Mouse (Mus musculus) layer of hippocampus, adult 2 months (tissue): Measurements from ENCODE around the gene Mrps24. TPM values are rescaled to one million over a fixed set of nuclear protein-coding genes. Genes with fewer than 3 reads are reported as not detected.

Experiments
- DNase-seq, 2 experiments: peaks; one replicate each; pipeline ENCODE4 v3.0.0; 2022; ENCODE audit warnings: low spot score in 2 of 2
- H3K27ac ChIP-seq: fragments of 200-600 bp; 2 replicates; pipeline ENCODE4 v1.8.1; 2022
- H3K4me3 ChIP-seq: fragments of 200-600 bp; 2 replicates; pipeline ENCODE4 v1.8.1; 2022; ENCODE audit warnings: mild to moderate bottlenecking
- CTCF ChIP-seq: fragments of 200-600 bp; conservative IDR thresholded peaks from 2 replicates; pipeline ENCODE4 v1.8.1; 2022; ENCODE audit warnings: antibody characterized with exemption, mild to moderate bottlenecking, moderate library complexity
- long read RNA-seq, 2 experiments: library from polyadenylated mRNA; stranded (forward); transcript quantifications; one replicate each; pipeline ENCODE4 v2.0.0; 2021; ENCODE audit warnings: borderline mapping rate in 2 of 2
- total RNA-seq, 2 experiments: library from RNA; stranded (reverse); gene quantifications; 2 replicates each; pipeline ENCODE4 v1.2.3; 2021

The Mrps24 gene
- total RNA-seq: 10 to 100 TPM; 57.3 to 61.4 TPM
- long read RNA-seq, experiment 1, transcript Mrps24-201 (3 exons, 700 nt): minor isoform, 12 of 63 reads
- long read RNA-seq, experiment 1, transcript Mrps24-205 (4 exons, 995 nt): major isoform, 35 of 63 reads
- long read RNA-seq, experiment 1, transcript Mrps24-203 (3 exons, 503 nt): minor isoform, 5 of 63 reads
- long read RNA-seq, experiment 1, partial matches to known transcripts: 1 of 63 reads
- long read RNA-seq, experiment 1, other reads (novel, unspliced or antisense): 8 of 63 reads
- long read RNA-seq, experiment 2, transcript Mrps24-205 (4 exons, 995 nt): major isoform, 37 of 67 reads
- long read RNA-seq, experiment 2, transcript Mrps24-201 (3 exons, 700 nt): minor isoform, 5 of 67 reads
- long read RNA-seq, experiment 2, transcript Mrps24-203 (3 exons, 503 nt): minor isoform, 6 of 67 reads
- long read RNA-seq, experiment 2, partial matches to known transcripts: 4 of 67 reads
- long read RNA-seq, experiment 2, other reads (novel, unspliced or antisense): 12 of 67 reads

DNA sequence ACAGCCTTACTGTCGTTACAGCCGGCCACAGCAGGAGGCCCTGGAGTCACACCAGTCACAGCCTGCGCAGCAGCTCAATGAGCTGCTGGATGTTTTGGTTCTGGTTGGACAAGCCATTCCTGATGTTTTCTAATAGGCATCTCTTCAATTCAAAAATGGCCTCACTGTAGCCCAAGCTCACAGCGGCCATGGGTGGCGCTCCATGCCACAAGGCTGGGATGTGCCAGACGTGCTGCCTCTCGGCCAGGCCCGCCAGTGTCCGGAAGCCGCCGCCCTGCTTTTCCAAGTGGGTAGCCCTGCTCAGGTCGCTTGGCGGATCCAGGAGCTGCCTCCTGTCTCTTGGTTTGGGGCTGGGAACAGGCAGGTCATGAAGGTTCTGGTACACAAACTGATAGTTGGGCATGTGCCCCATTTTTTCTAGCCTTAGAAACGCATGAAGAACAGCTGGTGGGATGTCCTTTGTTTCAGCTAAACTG is at the start of gene Mrps24:
Gene Mrps24 (minus strand): TSS at position 51 of the 476 bp plus-strand sequence.
- no peak for DNase-seq
- Histone ChIP-seq H3K4me3 (no peak within 1 kb of the TSS), H3K27ac (no peak within 1 kb of the TSS)
- no peak for TF ChIP-seq CTCF

DNA sequence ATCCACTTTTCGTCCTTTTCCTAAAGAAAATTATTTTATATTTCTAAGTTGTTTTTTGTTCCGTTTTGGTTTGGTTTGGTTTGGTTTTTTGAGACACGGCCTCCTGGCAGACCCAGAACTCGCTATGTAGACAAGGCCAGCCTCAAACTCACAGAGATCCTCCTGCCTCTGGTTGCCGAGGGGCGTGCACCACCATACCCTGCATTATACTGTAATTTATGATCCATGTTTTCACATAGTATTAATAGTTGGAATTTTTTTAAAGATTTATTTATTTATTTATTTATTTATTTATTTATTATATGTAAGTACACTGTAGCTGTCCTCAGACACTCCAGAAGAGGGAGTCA is 47.1 kb upstream of the Mrps24 start:
- DNase-seq: no peak
- Histone ChIP-seq H3K27ac (peak overlapping the region; percentile 98), H3K4me3 (peak overlapping the region; percentile 92)
- TF ChIP-seq CTCF: no peak

DNA sequence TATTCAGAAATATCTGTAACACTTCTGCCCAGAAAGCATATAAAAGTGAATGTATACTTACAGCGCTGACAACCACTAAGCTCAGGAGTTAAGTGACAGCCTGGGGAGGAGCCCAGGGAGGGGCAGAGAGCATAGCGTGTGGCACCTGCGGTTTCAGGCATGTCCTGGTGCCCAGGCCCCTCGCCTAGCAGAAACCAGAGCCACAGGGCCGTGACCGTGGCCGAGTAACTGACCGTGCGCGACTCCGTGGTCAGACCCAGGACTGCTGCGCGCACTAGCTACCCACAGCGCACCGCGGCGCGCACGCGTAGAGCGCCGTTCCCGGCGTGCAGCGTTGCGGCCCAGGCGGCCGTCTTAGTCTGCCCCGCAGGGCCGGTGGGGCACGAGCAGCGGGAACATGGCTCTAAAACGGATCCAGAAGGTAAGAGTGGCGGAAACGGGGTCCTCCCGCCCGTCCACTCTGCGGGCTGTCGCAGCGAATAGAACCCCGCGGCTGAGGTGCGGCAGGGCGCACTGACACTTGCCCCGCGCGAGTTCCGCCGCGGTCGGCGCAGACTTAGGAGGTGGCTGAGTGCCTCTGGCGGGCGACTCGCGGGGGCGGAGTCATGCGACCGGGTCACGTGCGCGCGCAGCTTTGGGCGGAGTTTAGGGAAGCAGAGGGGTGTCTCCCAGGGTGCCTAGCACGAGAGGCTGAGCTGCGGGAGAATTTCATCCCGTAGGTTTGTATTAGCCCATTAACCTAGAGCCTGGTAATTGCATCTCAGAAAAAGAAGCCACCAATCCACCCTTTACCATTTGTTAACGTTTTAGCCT is 46.5 kb upstream of the Mrps24 start, which contains the start of gene Urgcp:
Gene Urgcp (minus strand): TSS at position 557 of the 813 bp plus-strand sequence.
- peak within 1 kb of the TSS; percentile 98 for H3K27ac ChIP-seq
- peak; percentile 37 for TF ChIP-seq CTCF
- peak within 1 kb of the TSS; percentile 92 for H3K4me3 ChIP-seq
- peak; percentile 92 to 93 for DNase-seq

DNA sequence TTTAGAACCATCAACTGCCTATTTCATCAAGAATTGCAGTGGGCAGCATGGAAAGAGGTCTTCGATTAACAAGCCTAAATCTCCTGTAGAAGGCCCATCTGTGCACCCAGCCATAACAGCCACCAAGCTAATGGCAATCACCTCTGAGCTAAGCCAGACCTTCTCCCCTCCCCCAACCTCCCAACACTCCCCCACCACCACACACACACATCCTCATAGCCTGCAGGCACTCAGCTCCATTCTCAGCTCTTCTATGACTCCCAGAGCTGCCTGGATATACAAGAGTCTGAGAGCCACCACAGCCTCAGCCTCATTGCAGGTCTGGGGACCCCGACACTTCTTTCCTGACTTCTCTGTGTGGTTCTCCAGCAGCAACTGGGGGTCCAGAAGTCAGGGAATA is 38.3 kb upstream of the Mrps24 start:
- no peak for TF ChIP-seq CTCF
- Histone ChIP-seq H3K27ac (no peak overlapping the region), H3K4me3 (no peak overlapping the region)
- DNase-seq: no peak

DNA sequence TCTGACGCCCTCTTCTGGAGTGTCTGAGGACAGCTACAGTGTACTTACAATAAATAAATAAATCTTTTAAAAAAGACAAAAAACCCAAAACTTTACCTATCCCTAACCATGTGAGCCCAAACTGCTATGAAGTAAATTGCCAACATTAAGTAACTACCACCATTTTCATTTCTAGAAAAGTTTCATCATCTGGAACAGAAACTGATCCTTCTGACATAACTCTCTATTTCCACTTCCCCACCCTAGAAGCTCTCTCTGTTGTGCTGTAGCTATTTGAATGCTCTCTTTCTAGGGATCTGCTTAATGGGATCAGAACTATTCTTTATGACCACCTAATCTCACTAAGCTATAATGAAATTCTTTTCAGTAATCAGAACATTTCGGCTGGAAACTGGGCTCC is 29.5 kb upstream of the Mrps24 start:
- no peak overlapping the region for H3K27ac ChIP-seq
- TF ChIP-seq CTCF: peak; percentile 47
- no peak for DNase-seq
- H3K4me3 ChIP-seq: no peak overlapping the region

DNA sequence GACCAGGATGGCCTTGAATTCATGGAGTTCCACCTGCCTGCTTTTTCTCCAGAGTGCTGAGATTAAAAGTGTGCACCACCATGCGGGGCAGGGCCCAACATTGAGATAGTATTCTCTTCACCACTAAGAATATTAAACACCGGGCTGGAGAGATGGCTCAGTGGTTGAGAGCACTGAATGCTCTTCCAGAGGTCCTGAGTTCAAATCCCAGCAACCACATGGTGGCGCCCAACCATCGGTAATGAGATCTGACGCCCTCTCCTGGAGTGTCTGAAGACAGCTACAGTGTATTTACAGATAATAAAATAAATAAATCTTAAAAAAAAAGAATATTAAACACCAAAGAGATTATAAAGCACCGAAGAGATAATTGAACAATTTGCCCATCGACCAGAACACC is 26.6 kb upstream of the Mrps24 start:
- peak; percentile 61 for TF ChIP-seq CTCF
- DNase-seq: no peak
- H3K27ac ChIP-seq: no peak overlapping the region
- no peak overlapping the region for H3K4me3 ChIP-seq

DNA sequence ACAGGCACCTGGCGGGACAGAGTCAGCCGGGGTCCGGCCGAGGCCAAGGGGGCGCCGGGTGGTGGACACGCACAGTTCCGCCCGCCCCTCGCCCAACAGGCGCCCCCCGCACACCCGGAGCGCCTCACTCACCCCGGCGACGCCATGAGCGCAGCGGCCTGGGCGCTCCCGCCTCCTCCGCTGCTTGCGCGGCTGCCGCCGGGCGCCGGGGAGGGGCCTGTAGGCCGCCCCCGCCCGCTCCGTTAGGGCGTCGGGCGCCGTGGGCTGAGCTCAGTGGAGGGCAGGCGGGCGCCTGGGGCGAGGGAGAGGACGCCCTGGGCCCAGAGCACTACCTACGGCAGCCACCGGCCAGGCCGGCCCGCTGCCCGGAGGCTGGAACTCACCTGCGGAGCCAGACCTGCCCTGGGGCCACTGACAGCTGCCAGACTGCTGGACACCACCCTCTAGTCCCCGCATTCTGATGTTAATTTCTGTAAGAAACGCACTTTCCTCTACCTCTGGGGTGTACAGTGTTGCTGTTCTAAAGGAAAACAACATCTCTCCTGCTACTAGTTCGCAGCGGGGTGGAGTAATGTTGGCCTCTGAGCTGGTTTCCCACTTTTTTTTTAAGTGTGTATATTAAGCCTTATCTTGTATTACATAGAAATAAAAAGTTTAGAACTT is 25.6 kb upstream of the Mrps24 start:
- Histone ChIP-seq H3K27ac (peak overlapping the region; percentile 98), H3K4me3 (peak overlapping the region; percentile 59)
- peak; percentile 67 to 71 for DNase-seq
- TF ChIP-seq CTCF: peak; percentile 19; the same call in 1 of the 2 replicates

DNA sequence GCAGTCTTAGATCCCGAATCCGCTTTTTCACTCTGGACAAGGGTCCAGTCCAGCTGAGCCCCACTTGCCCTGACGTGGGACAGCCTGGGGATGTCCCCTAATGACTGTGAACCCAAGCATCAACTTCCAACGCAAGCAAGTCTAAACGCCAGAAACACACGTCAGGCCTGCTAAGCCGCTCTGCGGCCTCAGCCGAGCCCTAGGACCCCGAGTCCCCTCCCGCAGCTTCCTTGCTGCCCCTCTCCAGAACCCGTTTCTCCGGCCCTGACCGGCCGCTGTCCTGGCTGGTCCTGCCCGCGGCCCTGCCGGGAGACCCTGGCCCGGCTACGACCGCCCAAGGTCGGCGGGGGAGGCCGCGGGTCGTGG is 25.1 kb upstream of the Mrps24 start:
- Histone ChIP-seq H3K27ac (peak overlapping the region; percentile 98), H3K4me3 (peak overlapping the region; percentile 59)
- no peak for TF ChIP-seq CTCF
- peak in 1 of 2 experiments; percentile 18 for DNase-seq

DNA sequence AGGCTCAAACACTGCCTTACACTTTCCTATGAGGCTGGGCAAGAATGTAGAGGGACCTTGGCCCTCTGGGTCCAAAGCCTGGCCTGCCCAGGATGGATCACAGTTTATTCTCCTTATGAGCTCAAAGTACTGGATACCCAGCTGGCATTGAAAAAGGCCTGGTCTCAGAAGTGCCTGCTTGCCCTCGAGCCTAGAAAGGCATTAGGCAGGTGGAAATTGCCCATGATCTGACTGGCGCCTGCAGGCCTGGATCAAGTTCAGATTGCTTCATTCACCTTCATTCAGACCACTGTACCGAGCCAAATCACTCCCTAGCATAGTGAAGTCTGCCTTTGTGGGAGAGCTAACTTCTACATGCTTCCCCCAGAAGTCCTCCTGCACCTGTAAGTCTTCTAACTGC is 24.4 kb upstream of the Mrps24 start:
- DNase-seq: no peak
- Histone ChIP-seq H3K27ac (peak overlapping the region; percentile 98), H3K4me3 (peak overlapping the region; percentile 59)
- TF ChIP-seq CTCF: no peak

DNA sequence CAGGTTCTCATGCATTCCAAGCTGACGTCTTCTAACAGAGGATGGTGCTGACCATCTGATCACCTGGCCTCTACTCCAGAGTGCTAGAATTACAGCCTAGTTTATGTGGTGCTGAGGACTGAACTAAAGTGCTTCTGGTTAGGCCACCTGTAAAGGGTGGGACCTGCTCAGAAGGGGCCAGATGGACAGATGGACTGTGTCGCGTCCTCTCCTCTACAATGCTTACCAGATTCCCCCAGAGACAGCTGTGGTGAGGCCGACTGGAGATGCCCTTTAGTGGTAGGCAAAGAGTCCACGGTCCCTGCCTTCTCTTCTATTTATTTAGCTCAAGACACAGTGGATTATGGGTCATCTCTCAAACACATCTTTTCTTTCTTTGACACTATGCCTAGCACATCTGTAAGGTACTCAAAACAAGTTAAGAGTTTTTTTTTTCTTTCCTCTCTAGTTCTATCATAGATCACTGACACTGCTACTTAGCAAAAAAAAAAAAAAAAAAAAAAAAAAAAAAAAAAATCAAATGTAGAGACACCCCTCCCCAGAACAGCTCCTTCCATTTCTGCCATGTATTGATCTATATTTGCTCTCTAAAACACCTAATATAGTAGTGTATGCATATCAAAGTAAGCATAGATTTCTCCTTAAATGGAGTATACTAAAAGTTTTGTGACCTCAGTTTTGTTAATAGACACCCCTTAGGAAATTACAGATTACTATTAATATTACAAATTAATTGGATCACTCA is 23.6 kb upstream of the Mrps24 start:
- no peak for DNase-seq
- Histone ChIP-seq H3K27ac (no peak overlapping the region; the same call in 1 of the 2 replicates), H3K4me3 (no peak overlapping the region)
- no peak for TF ChIP-seq CTCF

DNA sequence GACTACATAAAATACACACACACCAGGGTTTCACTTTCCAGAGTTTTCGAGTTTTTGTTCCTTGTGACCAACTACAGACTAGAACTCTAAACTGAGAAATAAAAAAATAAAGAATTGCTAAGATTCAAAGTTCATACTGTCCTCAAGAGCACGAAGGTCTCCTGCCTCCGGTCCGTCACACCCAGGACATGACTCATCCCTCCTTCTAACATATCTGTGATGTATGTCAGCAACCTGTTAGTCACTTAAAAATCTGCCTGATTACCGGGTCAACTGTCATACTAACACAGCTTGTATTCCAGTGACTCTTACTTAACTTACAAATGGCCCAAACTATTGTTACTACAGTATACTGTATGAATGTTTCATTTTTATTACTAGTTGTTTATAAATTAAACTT is 21.7 kb upstream of the Mrps24 start:
- Histone ChIP-seq H3K27ac (no peak overlapping the region), H3K4me3 (no peak overlapping the region)
- TF ChIP-seq CTCF: no peak
- no peak for DNase-seq

DNA sequence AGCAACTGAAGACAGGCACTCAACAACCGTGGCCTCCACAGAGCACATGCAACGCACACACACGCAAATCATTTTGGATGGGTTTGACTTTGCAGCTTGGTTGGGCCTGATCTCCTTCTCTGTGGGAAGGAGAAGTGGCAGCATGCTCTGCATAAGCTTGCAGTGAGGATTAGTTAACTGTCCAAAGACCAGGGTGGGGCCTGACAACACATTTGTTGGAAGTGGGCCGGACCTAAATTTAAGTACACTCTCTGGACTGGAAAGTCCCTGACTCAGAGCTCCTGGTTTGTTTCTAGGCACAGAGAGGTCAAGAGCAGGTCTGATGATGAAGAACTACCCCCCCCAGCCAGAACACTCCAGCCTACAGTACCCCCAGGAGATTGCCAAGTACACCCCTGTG is 18.8 kb upstream of the Mrps24 start:
- TF ChIP-seq CTCF: no peak
- Histone ChIP-seq H3K27ac (no peak overlapping the region), H3K4me3 (no peak overlapping the region)
- DNase-seq: no peak
